In genomic region chr7:116245815-116246695, GRCm38 (mm10) we compare ENCODE assay signal across 8 mouse cellular contexts.
DNase-seq lines count a peak whose midpoint lies in the region; ATAC-seq and TF ChIP-seq lines count a peak whose summit lies in the region.

No protein-coding gene starts in this region.

- intact Hi-C loops in heart, postnatal 25 days (cut with DNase I): loop anchor here (2.0 to 10.0 kb wide), 2 partner anchors 77 to 369 kb away; no protein-coding TSS in a partner anchor

- H3K4me3 ChIP-seq in forebrain, postnatal 0 days (ENCODE audit: low read depth, low read length): 0 out of 2 replicates have a peak overlapping the region, but pooled peaks have one; percentile 5
- H3K4me3 ChIP-seq in limb, embryonic 14.5 days (replicated peaks; ENCODE audit: low read length): 0 out of 2 replicates have a peak overlapping the region, but pooled peaks have one; percentile 10

- H3K27ac ChIP-seq in forebrain, postnatal 0 days (ENCODE audit: low read depth, low read length): peak overlapping the region; percentile 45; the same call in 1 of the 2 replicates
- H3K27ac ChIP-seq in limb, embryonic 14.5 days (replicated peaks; ENCODE audit: low read depth, low read length): no peak overlapping the region

- H3K36me3 ChIP-seq in forebrain, postnatal 0 days (ENCODE audit: insufficient read depth): no peaks in the 10 kb centered on the region
- no peaks in the 10 kb centered on the region for H3K36me3 ChIP-seq in limb, embryonic 14.5 days (ENCODE audit: control insufficient read depth, insufficient read depth, low read length)

- peak; percentile 76 for TF ChIP-seq CTCF in forebrain, postnatal 0 days (IDR thresholded peaks at IDR 0.05; ENCODE audit: low read depth)

- ATAC-seq in activated CD4-positive, CD25-positive, alpha-beta regulatory T cell, adult 4 months: peak; percentile 43
- ATAC-seq in forebrain, postnatal 0 days: peak; percentile 44
- ATAC-seq in limb, embryonic 14.5 days (ENCODE audit: low FRiP score, low read depth): no peak

- H3K9ac ChIP-seq in forebrain, postnatal 0 days: no peak overlapping the region
- no peak overlapping the region for H3K9ac ChIP-seq in limb, embryonic 14.5 days (ENCODE audit: low read depth, low read length, severe bottlenecking)

- DNase-seq in heart, adult 18-20 months: peak; percentile 30 to 63
- no peak for DNase-seq in heart, postnatal 25 days (ENCODE audit: low spot score)
- peak; percentile 77 for DNase-seq in forebrain, postnatal 0 days
- DNase-seq in limb, embryonic 14.5 days (ENCODE audit: low spot score): peak; percentile 73
- DNase-seq in naive thymus-derived CD4-positive, alpha-beta T cell, adult 2 months (ENCODE audit: low read depth): peak; percentile 70
- DNase-seq in right cerebral cortex, adult 18-20 months: no peak
- DNase-seq in gastrocnemius, postnatal 25 days: no peak

- peak overlapping the region; percentile 36 for H3K4me2 ChIP-seq in forebrain, postnatal 0 days (ENCODE audit: low read depth)
- peak overlapping the region; percentile 44 for H3K4me2 ChIP-seq in limb, embryonic 14.5 days (replicated peaks; ENCODE audit: low read depth, low read length, severe bottlenecking)

- H3K27me3 ChIP-seq in forebrain, postnatal 0 days (ENCODE audit: insufficient read depth, low read length): no peaks in the 10 kb centered on the region
- no peaks in the 10 kb centered on the region for H3K27me3 ChIP-seq in limb, embryonic 14.5 days (ENCODE audit: control insufficient read depth, insufficient read depth, low read length)

- no peak for TF ChIP-seq POLR2A in limb, embryonic 14.5 days (IDR thresholded peaks at IDR 0.05; ENCODE audit: borderline replicate concordance, extremely low read depth, insufficient read depth, insufficient read length)

- WGBS in forebrain, postnatal 0 days: 29% methylated on average over 15 of the region's 15 CpGs
- WGBS in limb, embryonic 14.5 days: 16% methylated on average over 15 of the region's 15 CpGs

- H3K4me1 ChIP-seq in forebrain, postnatal 0 days (ENCODE audit: insufficient read depth): peaks cover 3% of the 10 kb centered on the region; the same call in 1 of the 2 replicates
- H3K4me1 ChIP-seq in limb, embryonic 14.5 days (ENCODE audit: control insufficient read depth, insufficient read depth, low read length): peaks cover 6% of the 10 kb centered on the region

- no peaks in the 10 kb centered on the region for H3K9me3 ChIP-seq in forebrain, postnatal 0 days (ENCODE audit: low read length)
- H3K9me3 ChIP-seq in limb, embryonic 14.5 days (ENCODE audit: control insufficient read depth, low read length): no peaks in the 10 kb centered on the region

Comparison
In these comparisons a context has a peak if more than half of its experiments do, and no peak if none do; other contexts are left out.
1. DNase-seq: peak in heart, adult 18-20 months (2 of 2), forebrain, postnatal 0 days (single experiment), limb, embryonic 14.5 days (single experiment) and naive thymus-derived CD4-positive, alpha-beta T cell, adult 2 months (single experiment); none in heart, postnatal 25 days (single experiment), right cerebral cortex, adult 18-20 months (single experiment) and gastrocnemius, postnatal 25 days (single experiment).